Mouse (Mus musculus) cerebellum, adult 9-11 months (tissue): Measurements from ENCODE around the gene Mrpl43.

Experiments
- DNase-seq: peaks from one replicate; pipeline ENCODE4 v3.0.0; 2022

Gene Mrpl43

GRCm38 (mm10) chr19:44965978-44966377 lies 40.3 kb downstream of the Mrpl43 start:
- DNase-seq: no peak

GRCm38 (mm10) chr19:44959633-44960032 lies 46.6 kb downstream of the Mrpl43 start:
- DNase-seq: no peak
